Mouse (Mus musculus) forebrain, postnatal 0 days (tissue): ENCODE results near the gene Ahdc1. TPM values are rescaled to one million over a fixed set of nuclear protein-coding genes. Genes with fewer than 3 reads are reported as not detected.

Source experiments
- ATAC-seq: fragments of 200-750 bp; cut with Nextera tagmentation; 2 replicates; pipeline ENCODE4 v1.8.0; 2017; ENCODE audit warnings: mild to moderate bottlenecking, moderate library complexity
- DNase-seq: peaks from one replicate; pipeline ENCODE4 v3.0.0-alpha.2; 2015
- H3K27ac ChIP-seq: fragments of 300-500 bp; sonication (generic); 2 replicates; pipeline ENCODE4 v1.5.1; 2014; ENCODE audit warnings: low read depth, mild to moderate bottlenecking, antibody characterized with exemption, low read length, moderate library complexity, mixed read lengths
- H3K27me3 ChIP-seq: fragments of 300-500 bp; sonication (generic); 2 replicates; pipeline ENCODE4 v1.6.1; 2014; ENCODE audit warnings: mild to moderate bottlenecking, low read length, mixed read lengths; ENCODE audit not compliant: insufficient read depth
- H3K36me3 ChIP-seq: fragments of 300-500 bp; sonication (generic); 2 replicates; pipeline ENCODE4 v1.6.1; 2014; ENCODE audit warnings: mild to moderate bottlenecking, moderate library complexity; ENCODE audit not compliant: insufficient read depth
- H3K4me1 ChIP-seq: fragments of 300-500 bp; sonication (generic); 2 replicates; pipeline ENCODE4 v1.6.1; 2014; ENCODE audit warnings: antibody characterized with exemption; ENCODE audit not compliant: insufficient read depth
- H3K4me2 ChIP-seq: fragments of 300-500 bp; sonication (generic); 2 replicates; pipeline ENCODE4 v1.6.1; 2014; ENCODE audit warnings: low read depth, mild to moderate bottlenecking, moderate library complexity
- H3K4me3 ChIP-seq: fragments of 300-500 bp; sonication (generic); 2 replicates; pipeline ENCODE4 v1.5.1; 2014; ENCODE audit warnings: low read depth, low read length, mixed read lengths
- H3K9ac ChIP-seq: fragments of 300-500 bp; sonication (generic); 2 replicates; pipeline ENCODE4 v1.6.1; 2014; ENCODE audit warnings: mild to moderate bottlenecking
- H3K9me3 ChIP-seq: fragments of 300-500 bp; sonication (generic); 2 replicates; pipeline ENCODE4 v1.6.1; 2016; ENCODE audit warnings: low read length
- CTCF ChIP-seq: sonication (generic); IDR thresholded peaks from 2 replicates; pipeline ENCODE4 v1.5.1; 2016; ENCODE audit warnings: antibody characterized with exemption, control low read depth, low read depth
- WGBS: fragments of 180-500 bp; shearing (Covaris S2); extraction: QIAGEN DNeasy Blood & Tissue Kit; methylation state at CpG from one replicate; pipeline ENCODE4 v1.1.7; 2014; 5-methylcytosine and 5-hydroxymethylcytosine counted together
- polyA plus RNA-seq: library from polyadenylated mRNA; unstranded; fragments of >200 nt; fragmentation: Nextera tagmentation; extraction: Ambion mirVana; gene quantifications from 2 replicates; pipeline ENCODE4 v1.2.1, GENCODE M21; 2015
- total RNA-seq: library from RNA; depleted of rRNA; stranded (reverse); fragments of >200 nt; gene quantifications from 2 replicates; pipeline ENCODE4 v1.2.3, GENCODE M21; 2014

The Ahdc1 gene
- total and polyA plus RNA-seq, 2 experiments from 2014 or later, result 8.4 to 82.4 TPM

GRCm38 (mm10) chr4:133028875-133029274, 17.8 kb downstream of the Ahdc1 start:
- 87% methylated on average over 6 of the region's 6 CpGs for WGBS
- Histone ChIP-seq H3K9me3 (no peaks in the 10 kb centered on the region), H3K4me1 (peaks cover 16% of the 10 kb centered on the region), H3K27ac (no peak overlapping the region), H3K27me3 (no peaks in the 10 kb centered on the region), H3K4me3 (no peak overlapping the region), H3K36me3 (peaks cover 4% of the 10 kb centered on the region; the same call in 1 of the 2 replicates), H3K9ac (no peak overlapping the region), H3K4me2 (no peak overlapping the region)
- DNase-seq (no peak), ATAC-seq (no peak)
- no peak for TF ChIP-seq CTCF

- 93% methylated on average over 8 of the region's 8 CpGs for WGBS
- ATAC-seq, result no peak
- no peak for TF ChIP-seq CTCF
- Histone ChIP-seq H3K4me3 (no peak overlapping the region), H3K36me3 (peaks cover 4% of the 10 kb centered on the region; the same call in 1 of the 2 replicates), H3K9ac (no peak overlapping the region), H3K4me2 (no peak overlapping the region), H3K4me1 (no peaks in the 10 kb centered on the region), H3K9me3 (no peaks in the 10 kb centered on the region), H3K27ac (no peak overlapping the region), H3K27me3 (no peaks in the 10 kb centered on the region)
- no peak for DNase-seq
Measured at GRCm38 (mm10) chr4:133032410-133033095, 21.5 kb downstream of the Ahdc1 start.

GRCm38 (mm10) chr4:133034478-133034877, 23.4 kb downstream of the Ahdc1 start:
- WGBS, result 82% methylated on average over 10 of the region's 10 CpGs
- H3K27me3 ChIP-seq, result no peaks in the 10 kb centered on the region
- TF ChIP-seq CTCF, result no peak
- no peak overlapping the region for H3K4me3 ChIP-seq
- no peak overlapping the region for H3K9ac ChIP-seq
- H3K4me1 ChIP-seq, result 0 out of 2 replicates have a peak, but pooled peaks cover 10% of the 10 kb centered on the region
- DNase-seq, result no peak
- no peaks in the 10 kb centered on the region for H3K9me3 ChIP-seq
- no peak for ATAC-seq
- H3K4me2 ChIP-seq, result no peak overlapping the region
- H3K36me3 ChIP-seq, result peaks cover 4% of the 10 kb centered on the region; the same call in 1 of the 2 replicates
- H3K27ac ChIP-seq, result no peak overlapping the region

- Histone ChIP-seq H3K4me2 (no peak overlapping the region), H3K36me3 (no peaks in the 10 kb centered on the region; the same call in 1 of the 2 replicates), H3K4me1 (0 out of 2 replicates have a peak, but pooled peaks cover 11% of the 10 kb centered on the region), H3K27ac (no peak overlapping the region), H3K4me3 (no peak overlapping the region), H3K9me3 (no peaks in the 10 kb centered on the region), H3K27me3 (no peaks in the 10 kb centered on the region), H3K9ac (no peak overlapping the region)
- no peak for TF ChIP-seq CTCF
- WGBS, result 83% methylated on average over 1 of the region's 1 CpGs
- DNase-seq (no peak), ATAC-seq (no peak)
Measured at GRCm38 (mm10) chr4:133035446-133035845, 24.4 kb downstream of the Ahdc1 start.

GRCm38 (mm10) chr4:133035946-133036345, 24.9 kb downstream of the Ahdc1 start:
- no peak overlapping the region for H3K4me3 ChIP-seq
- no peak overlapping the region for H3K4me2 ChIP-seq
- no peaks in the 10 kb centered on the region for H3K27me3 ChIP-seq
- no peaks in the 10 kb centered on the region for H3K9me3 ChIP-seq
- ATAC-seq (no peak), DNase-seq (no peak)
- H3K36me3 ChIP-seq, result no peaks in the 10 kb centered on the region; the same call in 1 of the 2 replicates
- no peak for TF ChIP-seq CTCF
- H3K9ac ChIP-seq, result no peak overlapping the region
- H3K4me1 ChIP-seq, result 0 out of 2 replicates have a peak, but pooled peaks cover 11% of the 10 kb centered on the region
- no peak overlapping the region for H3K27ac ChIP-seq
- 42% methylated on average over 3 of the region's 3 CpGs for WGBS

GRCm38 (mm10) chr4:133037293-133037692, 26.2 kb downstream of the Ahdc1 start:
- Histone ChIP-seq H3K4me1 (peaks cover 14% of the 10 kb centered on the region), H3K4me2 (no peak overlapping the region), H3K9ac (no peak overlapping the region), H3K9me3 (no peaks in the 10 kb centered on the region), H3K27ac (no peak overlapping the region), H3K4me3 (no peak overlapping the region), H3K36me3 (no peaks in the 10 kb centered on the region; the same call in 1 of the 2 replicates), H3K27me3 (no peaks in the 10 kb centered on the region)
- no peak for DNase-seq
- 31% methylated on average over 9 of the region's 9 CpGs for WGBS
- no peak for ATAC-seq
- TF ChIP-seq CTCF, result no peak

- no peaks in the 10 kb centered on the region for H3K36me3 ChIP-seq
- H3K27ac ChIP-seq, result no peak overlapping the region
- ATAC-seq (no peak), DNase-seq (no peak)
- peaks cover 19% of the 10 kb centered on the region for H3K4me1 ChIP-seq
- H3K4me2 ChIP-seq, result peak overlapping the region; percentile 99; the same call in 1 of the 2 replicates
- H3K27me3 ChIP-seq, result no peaks in the 10 kb centered on the region
- TF ChIP-seq CTCF, result no peak
- H3K9ac ChIP-seq, result no peak overlapping the region
- H3K9me3 ChIP-seq, result no peaks in the 10 kb centered on the region
- WGBS, result 36% methylated on average over 6 of the region's 6 CpGs
- no peak overlapping the region for H3K4me3 ChIP-seq
Measured at GRCm38 (mm10) chr4:133037798-133038197, 26.7 kb downstream of the Ahdc1 start.
